ENCODE assay signal across 10 mouse cellular contexts in genomic region chr17:12045861-12046273, GRCm38 (mm10).
DNase-seq lines count a peak whose midpoint lies in the region; ATAC-seq and TF ChIP-seq lines count a peak whose summit lies in the region.
"Had no signal": no experiment of that assay in that cellular context is flagged by ENCODE, and none has a peak within 500 bp of the region (broad histone marks: within the 10 kb centered on the region; RNA-seq: fewer than 3 reads in every experiment).

No protein-coding gene starts in this region.

- peak; percentile 48 for ATAC-seq in lung, embryonic 16.5 days (ENCODE audit: low read depth)
- 0 out of 2 replicates have a peak, but pooled peaks have one; percentile 31 for ATAC-seq in cerebellum, adult (ENCODE audit: insufficient number of reproducible peaks, low FRiP score, low TSS enrichment)

- H3K27me3 ChIP-seq in lung, embryonic 16.5 days (ENCODE audit: control insufficient read depth, insufficient read depth, low read depth, low read length), result no peaks in the 10 kb centered on the region; the same call in 1 of the 2 replicates

- no peak overlapping the region for H3K4me3 ChIP-seq in lung, embryonic 16.5 days (ENCODE audit: low read length)
- H3K4me3 ChIP-seq in lung, adult 2 months (replicated peaks; ENCODE audit: extremely low read depth, low read depth, low read length), result no peak overlapping the region
- H3K4me3 ChIP-seq: heart, embryonic 15.5 days; midbrain, embryonic 12.5 days had no signal

- TF ChIP-seq POLR2A in lung, adult 2 months (IDR thresholded peaks at IDR 0.05; ENCODE audit: borderline replicate concordance, extremely low read depth, low read depth, low read length), result no peak

- no peaks in the 10 kb centered on the region for H3K36me3 ChIP-seq in lung, embryonic 16.5 days (ENCODE audit: control insufficient read depth, insufficient read depth, low read length)
- H3K36me3 ChIP-seq: heart, embryonic 15.5 days; midbrain, embryonic 12.5 days had no signal

- H3K9ac ChIP-seq in lung, embryonic 16.5 days (ENCODE audit: low read length), result no peak overlapping the region
- H3K9ac ChIP-seq: heart, embryonic 15.5 days; midbrain, embryonic 12.5 days had no signal

- no peak overlapping the region for H3K4me2 ChIP-seq in lung, embryonic 16.5 days (ENCODE audit: low read depth, low read length)
- H3K4me2 ChIP-seq: heart, embryonic 15.5 days; midbrain, embryonic 12.5 days had no signal

- no peak for DNase-seq in lung, adult 2 months
- peak; percentile 32 to 53 for DNase-seq in gastrocnemius, adult 8-10 months (ENCODE audit: low spot score in 2 of 2)
- peak; percentile 33 to 62 for DNase-seq in left cerebral cortex, adult 8-10 months (ENCODE audit: low spot score in 2 of 2)
- DNase-seq in kidney, adult 18-20 months, result no peak
- no peak for DNase-seq in spleen, adult 12 weeks (ENCODE audit: low spot score)
- no peak for DNase-seq in yolk sac, embryonic 10.5 days (ENCODE audit: low spot score)

- no peak overlapping the region for H3K27ac ChIP-seq in lung, embryonic 16.5 days (ENCODE audit: low read length)
- H3K27ac ChIP-seq: heart, embryonic 15.5 days; midbrain, embryonic 12.5 days had no signal

- 56% methylated on average over 5 of the region's 5 CpGs for WGBS in lung, embryonic 16.5 days
- WGBS in lung, adult 2 months, result 61% methylated on average over 5 of the region's 5 CpGs

- no peak for TF ChIP-seq CTCF in lung, adult 2 months (IDR thresholded peaks at IDR 0.05; ENCODE audit: insufficient read depth, low read length)

- H3K4me1 ChIP-seq in lung, embryonic 16.5 days (replicated peaks; ENCODE audit: control insufficient read depth, insufficient read depth, low read length), result peaks cover 10% of the 10 kb centered on the region; the same call in 1 of the 2 replicates
- no peaks in the 10 kb centered on the region for H3K4me1 ChIP-seq in lung, adult 2 months (ENCODE audit: control insufficient read depth, insufficient read depth, low read length)

- no peaks in the 10 kb centered on the region for H3K9me3 ChIP-seq in lung, embryonic 16.5 days (ENCODE audit: control insufficient read depth, low read length)
- H3K9me3 ChIP-seq: heart, embryonic 15.5 days; midbrain, embryonic 12.5 days had no signal

Comparison
In these comparisons a context has a peak if more than half of its experiments do, and no peak if none do; other contexts are left out.
1. DNase-seq: peak in gastrocnemius, adult 8-10 months (2 of 2) and left cerebral cortex, adult 8-10 months (2 of 2); none in lung, adult 2 months (single experiment), kidney, adult 18-20 months (single experiment), spleen, adult 12 weeks (single experiment) and yolk sac, embryonic 10.5 days (single experiment).